Comparison of ENCODE assay signal across 32 mouse cellular contexts in genomic region chr2:172287715-172288114, GRCm38 (mm10). TPM values are rescaled to one million over a fixed set of nuclear protein-coding genes. Genes with fewer than 3 reads are reported as not detected.
"Had no signal": no experiment of that assay in that cellular context is flagged by ENCODE, and none has a peak within 500 bp of the region (broad histone marks: within the 10 kb centered on the region; RNA-seq: fewer than 3 reads in every experiment).

No protein-coding gene starts in this region.

- DNase-seq: gastrocnemius, adult 2 months; gastrocnemius, postnatal 10 days; gastrocnemius, postnatal 25 days; heart, adult 2 months; heart, postnatal 14 days; heart, postnatal 36 days; kidney, adult 18-20 months; kidney, adult 8-10 months; kidney, postnatal 10 days; kidney, postnatal 25 days; kidney, postnatal 4 days had no signal

- ATAC-seq: hindbrain, embryonic 16.5 days; inflammation-experienced regulatory T-cells, adult 6 months; intestine, embryonic 15.5 days; intestine, postnatal 0 days had no signal

- H3K27me3 ChIP-seq: heart, embryonic 13.5 days; heart, embryonic 15.5 days; hindbrain, embryonic 12.5 days; intestine, embryonic 15.5 days; limb, embryonic 12.5 days had no signal

- H3K36me3 ChIP-seq: heart, embryonic 13.5 days; heart, embryonic 15.5 days; hindbrain, embryonic 12.5 days; intestine, embryonic 15.5 days; limb, embryonic 10.5 days; limb, embryonic 12.5 days; liver, embryonic 15.5 days had no signal

- H3K27ac ChIP-seq: gastrocnemius, adult 2 months; heart, adult 2 months; heart, embryonic 13.5 days; heart, embryonic 15.5 days; hindbrain, embryonic 12.5 days; hindbrain, embryonic 14.5 days; intestine, embryonic 15.5 days; layer of hippocampus, adult 2 months; left cerebral cortex, adult 2 months; limb, embryonic 10.5 days; limb, embryonic 12.5 days had no signal

- H3K9ac ChIP-seq: heart, embryonic 13.5 days; heart, embryonic 15.5 days; hindbrain, embryonic 12.5 days; hindbrain, embryonic 14.5 days; intestine, embryonic 15.5 days; limb, embryonic 12.5 days had no signal

- H3K4me1 ChIP-seq: heart, embryonic 15.5 days; intestine, embryonic 15.5 days had no signal

- H3K4me3 ChIP-seq: gastrocnemius, adult 2 months; heart, adult 2 months; heart, embryonic 13.5 days; heart, embryonic 15.5 days; hindbrain, embryonic 12.5 days; intestine, embryonic 15.5 days; layer of hippocampus, adult 2 months; left cerebral cortex, adult 2 months; limb, embryonic 10.5 days; limb, embryonic 12.5 days; liver, embryonic 15.5 days had no signal

- H3K4me2 ChIP-seq: heart, embryonic 11.5 days; heart, embryonic 13.5 days; heart, embryonic 15.5 days; hindbrain, embryonic 12.5 days; hindbrain, embryonic 14.5 days; intestine, embryonic 15.5 days; limb, embryonic 12.5 days; liver, embryonic 15.5 days had no signal

- H3K9me3 ChIP-seq: heart, embryonic 13.5 days; heart, embryonic 15.5 days; hindbrain, embryonic 12.5 days; intestine, embryonic 15.5 days; limb, embryonic 10.5 days; limb, embryonic 12.5 days; liver, embryonic 15.5 days had no signal

RNA-seq across cellular contexts. Expression of gene Mc3r, which starts 39.4 kb away (rescaled TPM):
- total RNA-seq: gastrocnemius, adult 2 months; gastrocnemius, postnatal 10 days; gastrocnemius, postnatal 25 days; gastrocnemius, postnatal 4 days; granulocyte monocyte progenitor cell, adult 5-6 weeks; heart, adult 2 months; heart, postnatal 14 days; heart, postnatal 36 days; hematopoietic stem cell, adult 5-6 weeks; layer of hippocampus, adult 2 months; liver, adult 2 months had no signal
- polyA plus RNA-seq: heart, adult 2 months; heart, embryonic 13.5 days; heart, embryonic 15.5 days; heart, postnatal 0 days; hindbrain, embryonic 12.5 days; inflammation-experienced regulatory T-cells, adult 6 months; intestine, embryonic 15.5 days; intestine, postnatal 0 days; kidney, embryonic 14.5 days; kidney, embryonic 16.5 days; limb, embryonic 10.5 days; limb, embryonic 12.5 days; liver, adult 2 months had no signal
